Mouse (Mus musculus) embryo, embryonic 11.5 days (tissue): ENCODE data around the gene Pxylp1.

Experiments used
- DNase-seq: peaks from one replicate; pipeline ENCODE4 v3.0.0-alpha.2; 2012; ENCODE audit warnings: low read depth, low spot score

Gene Pxylp1

DNA sequence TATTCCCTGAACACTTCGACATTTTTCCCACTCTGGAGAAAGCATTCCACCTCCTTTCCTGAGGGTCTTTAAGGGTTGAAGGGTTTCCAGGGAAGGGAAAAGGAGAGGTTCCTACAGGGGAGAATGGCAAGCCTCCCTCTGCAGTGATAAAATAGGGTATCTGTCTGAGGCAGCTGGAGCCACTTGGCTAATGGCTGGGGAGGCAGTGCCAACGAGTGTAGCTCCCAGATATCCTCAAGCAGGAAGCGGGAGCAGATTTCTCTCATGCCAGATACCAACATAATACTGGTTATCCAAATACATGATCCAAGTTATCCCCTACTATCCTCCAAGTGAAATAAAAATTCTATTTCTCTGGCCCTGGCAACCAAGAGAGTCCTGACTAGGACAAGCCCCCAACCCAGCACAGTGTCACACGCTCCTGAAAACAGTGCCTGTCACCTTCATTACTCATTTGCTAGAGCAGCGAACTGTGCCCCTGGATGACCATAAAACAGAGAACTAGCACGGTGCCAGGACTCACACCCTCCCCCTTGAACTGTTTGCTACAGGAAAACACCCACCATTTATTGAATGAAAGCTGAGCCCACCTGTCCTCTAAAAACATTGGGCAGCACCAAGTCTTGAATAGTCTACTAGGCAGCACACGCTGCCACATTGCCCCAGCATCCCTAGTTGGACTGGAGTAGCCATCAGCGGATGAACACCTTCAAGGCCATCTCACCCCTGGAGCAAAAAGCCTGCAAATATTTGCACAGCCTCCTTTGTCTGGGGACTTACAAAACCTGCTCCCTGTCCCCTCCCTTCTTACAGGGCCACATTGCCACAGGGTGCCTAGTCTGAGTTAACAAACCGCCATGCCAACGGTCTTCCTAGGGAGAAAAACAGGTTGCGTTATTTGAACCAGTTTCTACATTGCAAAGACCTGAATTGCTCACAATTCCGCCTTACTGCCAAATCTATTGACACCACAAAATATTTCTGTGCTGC, 833 bp downstream of the Pxylp1 start:
- no peak for DNase-seq

GRCm38 (mm10) chr9:96890756-96891155, 1.7 kb downstream of the Pxylp1 start:
- DNase-seq: no peak

DNA sequence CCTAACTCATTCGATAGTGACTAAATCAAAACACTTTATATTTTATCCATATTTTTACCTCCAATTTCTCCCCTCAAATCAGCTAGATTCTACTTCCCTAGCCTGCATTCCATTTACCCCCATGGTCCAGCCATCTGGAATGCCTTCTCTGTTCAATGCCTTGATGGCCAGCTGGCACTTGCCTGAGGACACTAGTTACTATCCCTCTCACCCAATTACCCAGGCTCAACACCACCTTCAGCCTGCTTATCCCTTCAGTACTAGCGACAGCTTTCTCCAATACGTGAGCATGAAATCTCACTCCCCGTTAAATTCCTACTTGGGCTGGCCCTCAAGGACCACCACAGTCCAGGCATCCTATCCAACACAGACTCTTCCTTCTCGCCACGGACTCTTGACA, 2.2 kb downstream of the Pxylp1 start:
- no peak for DNase-seq

DNA sequence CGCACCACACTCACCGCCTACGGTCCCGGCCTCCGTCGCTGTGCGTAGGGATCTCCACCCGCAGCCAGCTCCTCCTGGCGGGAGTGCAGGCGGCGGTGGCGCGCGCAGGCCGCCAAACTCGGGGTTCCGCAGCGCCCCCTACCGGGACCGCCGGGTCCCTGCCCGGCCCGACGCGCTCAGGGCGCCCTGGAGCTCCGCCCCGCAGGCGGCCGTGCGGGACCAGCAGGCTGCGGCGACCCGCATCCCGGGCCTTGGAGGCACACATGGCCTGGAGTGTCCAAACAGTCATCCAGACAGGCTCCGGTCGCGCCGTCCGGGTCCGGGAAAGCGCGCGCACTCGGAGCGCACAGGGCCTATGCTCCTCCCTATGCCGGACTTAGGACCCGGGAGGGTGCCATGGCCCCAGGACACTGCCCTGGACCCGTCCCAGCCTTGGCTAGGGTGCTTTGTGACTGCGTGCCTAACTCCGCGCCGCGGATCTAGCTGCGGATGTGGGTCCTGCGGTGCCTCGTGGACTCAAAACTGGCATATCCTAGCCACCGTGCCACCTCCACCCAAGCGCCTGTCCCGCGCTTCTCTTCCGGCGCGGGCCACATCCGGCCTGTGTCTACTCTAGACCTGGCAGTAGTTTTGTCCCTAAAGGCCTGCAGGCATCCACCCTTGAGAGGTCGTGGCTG, 3.0 kb downstream of the Pxylp1 start:
- DNase-seq: peak; percentile 74

DNA sequence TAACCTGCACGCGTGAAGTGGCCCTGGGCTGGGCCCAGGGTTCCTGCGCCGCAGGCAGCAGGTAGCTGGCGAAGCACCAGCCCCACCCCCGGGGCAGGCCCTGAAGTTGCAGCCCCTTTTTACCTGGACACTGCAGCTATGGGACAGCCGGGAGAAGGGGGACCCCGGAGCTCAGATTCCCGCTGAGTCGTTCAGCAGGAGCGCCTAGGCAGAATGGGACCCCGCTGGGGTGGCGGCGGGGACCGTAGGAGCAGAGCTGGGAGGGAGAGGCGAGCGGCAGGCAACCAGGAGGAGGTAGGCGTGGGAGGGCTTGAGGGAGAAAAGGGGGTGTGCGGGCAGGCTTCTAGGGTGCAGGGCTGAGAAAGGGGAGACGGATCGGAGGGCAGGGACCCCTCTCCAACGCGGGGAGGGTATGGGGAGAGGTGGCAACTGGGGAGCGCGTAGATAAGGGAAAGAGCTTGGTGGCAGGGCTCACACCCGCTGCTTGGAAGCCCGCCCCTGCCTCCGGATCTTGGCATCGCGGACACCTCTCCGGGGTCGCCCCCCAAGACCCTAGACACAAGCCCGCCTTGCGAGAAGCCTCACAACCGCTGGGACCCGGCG, 3.6 kb downstream of the Pxylp1 start:
- DNase-seq: no peak

DNA sequence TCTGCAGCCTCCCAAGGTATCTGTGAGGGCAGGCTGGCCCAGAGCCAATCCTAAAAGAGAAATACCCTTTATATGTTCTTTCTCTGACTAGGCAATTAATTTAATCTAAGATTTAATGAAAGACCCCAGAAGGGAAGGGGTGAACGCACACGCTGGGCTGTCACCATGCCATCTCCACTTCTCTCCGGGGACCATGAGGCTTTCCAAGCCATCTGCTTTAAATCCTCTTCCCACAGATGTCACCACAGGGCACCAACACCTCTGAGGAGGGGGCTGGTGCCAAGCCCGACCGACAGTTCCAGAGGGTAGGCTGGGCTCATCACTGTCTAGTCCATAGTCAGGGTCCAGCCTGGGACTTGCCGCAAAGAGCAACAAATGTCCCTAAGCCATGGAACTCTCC, 4.5 kb downstream of the Pxylp1 start:
- no peak for DNase-seq

DNA sequence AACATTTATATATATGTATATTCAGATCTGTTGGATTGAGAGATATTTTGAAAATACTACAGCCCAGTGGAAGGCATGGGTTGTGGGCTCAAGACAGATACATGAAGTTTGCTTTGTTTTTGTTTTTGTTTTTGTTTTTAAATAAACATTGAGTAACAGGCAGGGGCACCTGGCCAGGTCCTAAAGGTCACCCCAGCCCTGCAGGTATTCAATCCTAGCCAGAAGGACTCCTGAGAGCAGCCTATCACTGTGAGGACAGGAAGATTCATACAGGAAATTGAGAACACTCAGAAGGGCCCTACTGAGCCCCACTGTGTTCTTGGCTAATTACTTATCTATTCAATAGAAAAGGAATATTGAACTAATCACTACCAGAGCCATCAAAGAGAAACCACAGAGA, 5.0 kb downstream of the Pxylp1 start:
- DNase-seq: no peak

DNA sequence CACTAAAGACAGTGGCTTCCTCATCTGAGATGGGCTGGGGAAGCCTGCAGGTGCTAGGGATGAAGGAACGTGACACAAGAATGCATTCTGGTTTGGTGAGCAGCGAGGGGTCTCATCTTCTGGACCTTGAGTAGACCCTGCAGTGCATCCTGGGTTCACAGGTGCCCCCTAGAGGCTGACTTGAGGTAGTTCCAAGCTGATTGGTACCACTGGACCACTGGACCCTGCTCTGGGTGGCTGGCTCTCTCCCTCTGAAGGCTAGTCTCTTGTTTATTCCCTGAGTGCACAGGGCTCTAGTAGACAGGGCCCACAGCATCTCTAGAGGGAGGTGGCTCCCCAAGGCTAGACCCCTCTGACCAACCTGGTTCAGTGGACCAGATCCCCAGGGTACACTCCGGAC, 6.7 kb downstream of the Pxylp1 start:
- no peak for DNase-seq

DNA sequence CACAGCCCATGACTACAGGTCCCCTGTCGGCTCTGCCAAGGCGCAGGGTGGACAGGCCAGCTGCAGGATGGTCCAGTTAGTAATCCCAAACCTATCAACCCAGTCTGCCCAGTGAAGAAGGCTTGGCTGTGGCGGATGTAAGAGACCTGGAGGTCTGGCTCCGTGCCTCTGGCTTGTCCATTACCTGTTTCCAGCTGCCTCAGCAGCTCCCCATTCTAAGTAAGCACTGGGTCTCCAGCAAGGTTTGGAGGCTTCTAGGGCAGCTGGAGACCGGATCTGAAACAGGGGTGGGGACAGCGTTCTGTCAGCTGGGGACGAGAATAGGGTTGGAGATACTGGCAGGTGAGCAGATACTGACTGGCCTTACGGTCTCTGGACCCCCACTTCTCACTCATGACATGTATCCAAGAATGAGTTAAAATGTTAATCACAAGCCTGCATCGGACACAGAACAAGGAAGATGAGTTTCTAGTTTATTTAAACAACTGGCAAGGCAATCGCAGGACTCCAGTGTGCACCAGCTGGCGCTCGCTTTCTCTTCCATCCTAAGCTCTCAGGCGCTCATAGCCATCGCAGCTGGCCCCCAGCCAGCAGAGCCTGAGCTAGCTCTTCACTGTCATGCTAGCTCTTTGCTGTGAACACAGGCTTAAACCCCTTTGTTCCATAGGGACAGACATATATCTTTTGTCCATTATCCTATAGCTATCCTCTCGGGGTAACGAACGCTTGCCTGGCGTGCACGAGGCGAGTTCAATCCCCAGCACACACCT, 9.8 kb downstream of the Pxylp1 start:
- DNase-seq: no peak

GRCm38 (mm10) chr9:96881901-96882300, 10.6 kb downstream of the Pxylp1 start:
- no peak for DNase-seq

- no peak for DNase-seq
These were observed 13.4 kb downstream of the Pxylp1 start for GRCm38 (mm10) chr9:96879024-96879423.

DNA sequence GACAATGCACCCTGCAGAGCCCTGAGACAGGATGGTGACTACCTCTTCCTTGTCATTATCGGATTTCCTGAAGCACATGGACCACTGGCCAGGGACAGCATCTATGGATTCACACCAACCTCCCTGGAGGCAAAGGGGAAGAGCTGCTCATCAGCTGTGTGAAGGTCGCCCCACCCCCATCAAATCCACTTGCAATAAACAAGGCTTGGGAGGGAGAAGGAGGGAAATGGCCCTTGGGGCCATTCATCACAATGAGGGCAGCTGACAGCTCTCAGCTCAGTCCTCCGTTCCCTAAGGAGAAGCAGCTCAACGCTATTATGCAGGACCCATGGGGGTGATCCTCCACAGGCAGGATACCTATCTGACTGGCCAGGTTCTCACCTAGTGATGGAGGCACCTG, 14.0 kb downstream of the Pxylp1 start:
- no peak for DNase-seq

DNA sequence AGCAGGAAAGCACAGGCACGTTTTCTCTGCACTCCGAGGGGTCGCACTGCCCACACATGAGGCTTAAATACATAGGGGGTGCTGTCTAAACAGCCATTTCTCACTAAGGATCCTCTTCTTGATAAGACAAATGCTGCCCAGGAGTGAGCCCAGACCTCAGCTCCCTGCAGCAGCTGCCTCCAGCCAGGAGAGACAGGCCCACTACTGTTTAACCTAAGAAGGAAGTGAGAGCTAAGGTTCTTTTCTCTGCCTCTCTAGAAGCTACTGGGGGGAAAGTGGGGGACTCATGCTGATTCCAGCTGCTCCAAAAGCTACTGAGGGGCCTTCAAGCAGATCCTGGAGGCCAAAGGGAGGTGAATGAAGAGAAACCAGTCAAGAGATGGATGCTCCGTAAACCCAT, 16.8 kb downstream of the Pxylp1 start:
- no peak for DNase-seq

- DNase-seq: no peak
These were observed 19.4 kb downstream of the Pxylp1 start for GRCm38 (mm10) chr9:96873082-96873481.

DNA sequence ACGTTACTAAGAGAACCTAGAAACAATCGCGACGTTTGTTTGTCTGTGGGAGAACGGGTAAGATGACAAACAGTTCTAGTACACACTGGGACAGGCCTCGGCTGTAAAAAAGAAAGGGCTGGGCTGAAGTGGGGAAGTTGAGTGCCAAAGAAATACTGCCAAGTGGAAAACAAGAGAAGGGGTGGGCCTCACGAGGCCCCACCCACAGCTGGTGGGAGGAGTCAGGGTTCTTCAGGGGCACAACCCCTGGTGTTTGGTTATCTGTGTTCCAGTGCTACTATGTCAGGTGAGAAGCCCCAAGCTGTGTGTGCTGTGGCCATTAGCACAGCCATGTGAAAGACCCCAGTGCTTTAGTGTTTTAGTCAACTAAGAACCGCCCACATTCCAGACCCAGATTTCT, 22.4 kb downstream of the Pxylp1 start:
- no peak for DNase-seq

DNA sequence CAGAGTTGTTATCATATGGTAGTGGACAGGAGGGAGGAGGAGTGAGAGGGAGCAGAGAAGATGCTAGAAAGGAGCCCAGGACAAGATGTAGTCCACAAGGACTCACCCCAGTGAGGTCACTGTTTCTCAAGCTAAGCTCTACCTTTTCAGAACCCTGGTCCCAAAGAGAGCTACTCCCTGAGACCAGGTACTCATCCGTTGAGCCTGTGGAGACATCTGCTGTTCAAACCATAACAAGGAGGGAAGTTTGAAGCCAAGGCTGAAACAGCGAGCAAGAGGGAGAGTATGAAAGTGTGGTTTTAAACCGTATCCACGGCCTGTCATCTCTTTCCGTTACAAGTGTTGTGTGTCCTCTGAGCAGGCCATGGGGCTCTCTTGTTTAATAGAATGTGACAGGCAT, 22.9 kb downstream of the Pxylp1 start:
- DNase-seq: no peak

- DNase-seq: no peak
These were observed 23.9 kb downstream of the Pxylp1 start for GRCm38 (mm10) chr9:96868546-96868945.

GRCm38 (mm10) chr9:96867165-96867564, 25.3 kb downstream of the Pxylp1 start:
- DNase-seq: no peak

- DNase-seq: no peak
These were observed 26.3 kb downstream of the Pxylp1 start for GRCm38 (mm10) chr9:96866196-96866595.

DNA sequence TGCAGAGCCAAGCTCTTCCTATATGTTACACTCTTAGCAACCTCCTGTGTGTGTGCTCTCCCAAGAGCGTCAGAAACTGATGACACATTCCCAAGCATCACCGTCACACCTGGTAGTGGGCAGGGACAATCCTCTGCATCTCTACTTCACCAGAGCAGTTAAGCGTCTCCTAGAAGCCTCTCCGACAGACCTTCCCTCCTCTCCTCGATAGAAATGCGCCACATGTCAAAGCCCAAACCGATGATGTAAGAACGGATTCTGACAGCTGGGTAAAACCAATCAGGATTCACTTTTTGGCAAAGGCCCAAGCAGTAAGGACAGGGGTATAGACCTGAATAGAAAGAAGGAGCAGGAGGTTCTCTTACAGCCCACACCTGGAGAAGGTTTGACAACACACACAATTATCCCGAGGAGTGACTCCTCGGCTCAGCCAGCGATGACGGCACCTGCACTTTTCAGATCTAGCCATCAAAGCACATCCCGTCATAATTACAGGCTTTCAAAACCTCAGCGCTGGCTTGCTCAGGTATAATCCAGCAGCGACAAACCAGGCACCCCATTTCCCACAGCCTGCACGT, 26.9 kb downstream of the Pxylp1 start:
- DNase-seq: no peak

- DNase-seq: no peak
These were observed 28.9 kb downstream of the Pxylp1 start for GRCm38 (mm10) chr9:96863539-96863938.
